Mouse (Mus musculus) gastrocnemius, adult 2 months (tissue): Measurements from ENCODE around the gene Tchp. TPM values are rescaled to one million over a fixed set of nuclear protein-coding genes. Genes with fewer than 3 reads are reported as not detected.

Experiments
- DNase-seq: peaks from one replicate; pipeline ENCODE4 v3.0.0; 2022
- H3K27ac ChIP-seq: fragments of 200-600 bp; 2 replicates; pipeline ENCODE4 v1.8.1; 2022; ENCODE audit warnings: mild to moderate bottlenecking
- H3K4me3 ChIP-seq: fragments of 200-600 bp; 2 replicates; pipeline ENCODE4 v1.8.1; 2022; ENCODE audit warnings: mild to moderate bottlenecking, moderate library complexity
- CTCF ChIP-seq: fragments of 200-600 bp; IDR thresholded peaks from 2 replicates; pipeline ENCODE4 v1.8.1; 2022; ENCODE audit warnings: antibody characterized with exemption, mild to moderate bottlenecking, moderate library complexity
- intact Hi-C: fragments of 180-260 bp; cut with DNase I; formaldehyde crosslinking; loops from one replicate; pipeline ENCODE4 v1.15.1; 2025
- microRNA-seq: library from miRNA; unstranded; fragments of <30 nt; microRNA quantifications from one replicate; pipeline ENCODE4 v1.2.0, GENCODE M21; 2021
- total RNA-seq, 2 experiments: library from RNA; stranded (reverse); gene quantifications; 2 replicates each; pipeline ENCODE4 v1.2.3; 2021

Tchp gene
- total RNA-seq, 2 experiments from 2014 or later: 3.6 to 3.8 TPM

GRCm38 (mm10) chr5:114750325-114750724 lies 42.8 kb downstream of the Tchp start:
- no peak for DNase-seq
- no peak for TF ChIP-seq CTCF
- intact Hi-C loops: no loop called here
- Histone ChIP-seq H3K27ac (no peak overlapping the region), H3K4me3 (no peak overlapping the region)

GRCm38 (mm10) chr5:114752397-114752796 lies 44.8 kb downstream of the Tchp start:
- no peak for TF ChIP-seq CTCF

GRCm38 (mm10) chr5:114753384-114753783 lies 45.8 kb downstream of the Tchp start:
- DNase-seq: no peak
- intact Hi-C loops: no loop called here
- H3K4me3 ChIP-seq: no peak overlapping the region
- H3K27ac ChIP-seq: no peak overlapping the region
- TF ChIP-seq CTCF: no peak

More at GRCm38 (mm10) chr5:114752397-114752796, 44.8 kb downstream of the Tchp start:
- Histone ChIP-seq H3K27ac (no peak overlapping the region), H3K4me3 (no peak overlapping the region)
- intact Hi-C loops: no loop called here
- no peak for DNase-seq

- no peak for TF ChIP-seq CTCF
- no peak for DNase-seq
- no peak overlapping the region for H3K27ac ChIP-seq
- intact Hi-C loops: no loop called here
- H3K4me3 ChIP-seq: no peak overlapping the region
Measured at GRCm38 (mm10) chr5:114759536-114760090, 52.1 kb downstream of the Tchp start.

GRCm38 (mm10) chr5:114761980-114762379 lies 54.4 kb downstream of the Tchp start:
- no peak overlapping the region for H3K4me3 ChIP-seq
- H3K27ac ChIP-seq: no peak overlapping the region
- TF ChIP-seq CTCF: no peak
- DNase-seq: no peak
- intact Hi-C loops: no loop called here

- TF ChIP-seq CTCF: peak; percentile 37
- DNase-seq: no peak
- Histone ChIP-seq H3K27ac (no peak overlapping the region), H3K4me3 (no peak overlapping the region)
- intact Hi-C loops: no loop called here
Measured at GRCm38 (mm10) chr5:114764812-114765735, 57.5 kb downstream of the Tchp start.

- TF ChIP-seq CTCF: no peak
- no peak for DNase-seq
- H3K27ac ChIP-seq: no peak overlapping the region
- no peak overlapping the region for H3K4me3 ChIP-seq
- intact Hi-C loops: no loop called here
Measured at GRCm38 (mm10) chr5:114766686-114767085, 59.1 kb downstream of the Tchp start.

GRCm38 (mm10) chr5:114767185-114767584 lies 59.6 kb downstream of the Tchp start:
- intact Hi-C loops: no loop called here
- no peak for DNase-seq
- Histone ChIP-seq H3K4me3 (no peak overlapping the region), H3K27ac (no peak overlapping the region)
- TF ChIP-seq CTCF: no peak

GRCm38 (mm10) chr5:114769786-114770185 lies 62.2 kb downstream of the Tchp start:
- Histone ChIP-seq H3K27ac (no peak overlapping the region), H3K4me3 (no peak overlapping the region)
- intact Hi-C loops: loop anchor here (5.0 kb wide), 2 partner anchors 32 to 38 kb away; no protein-coding TSS in a partner anchor
- DNase-seq: no peak
- no peak for TF ChIP-seq CTCF

- intact Hi-C loops: loop anchor here (5.0 kb wide), 2 partner anchors 34 to 36 kb away; no protein-coding TSS in a partner anchor
- Histone ChIP-seq H3K4me3 (peak overlapping the region; percentile 99), H3K27ac (peak overlapping the region; percentile 99)
- DNase-seq: no peak
- TF ChIP-seq CTCF: no peak
Measured at GRCm38 (mm10) chr5:114771796-114772195, 64.2 kb downstream of the Tchp start.

Small RNA genes lying within 50 kb of the gene (microRNA-seq; reads per million reads assigned to microRNA genes)
- gene Mir7028: not detected

Other genes starting within 250 kb of the Tchp start
- gene Fam222a, start 139.7 kb upstream of the Tchp start, total RNA-seq: 1 to 10 TPM in 1 of 2 experiments, under 1 TPM in 1; 0.18 to 1.1 TPM
- 1 to 10 TPM; 1.9 to 2.0 TPM for gene Trpv4, start 49.3 kb upstream of the Tchp start, total RNA-seq
- 10 to 100 TPM in 1 of 2 experiments, 1 to 10 TPM in 1; 6.7 to 10.8 TPM for gene Gltp, start 16.8 kb upstream of the Tchp start, total RNA-seq
- gene Ankrd13a, start 66.9 kb downstream of the Tchp start, total RNA-seq: 10 to 100 TPM; 15.4 to 19.6 TPM
- gene Git2, start 67.8 kb downstream of the Tchp start, total RNA-seq: 10 to 100 TPM; 17.3 to 20.1 TPM
- gene 1500011B03Rik, start 115.7 kb downstream of the Tchp start, total RNA-seq: 1 to 10 TPM; 3.9 to 4.6 TPM
- gene 4930519G04Rik, start 145.9 kb downstream of the Tchp start, total RNA-seq: not detected
- gene Gm9936, start 150.9 kb downstream of the Tchp start, total RNA-seq: not detected
- 1 to 10 TPM; 1.1 to 2.0 TPM for gene Oasl2, start 189.2 kb downstream of the Tchp start, total RNA-seq
- under 1 TPM in 1 of 2 experiments, not detected in 1; 0.64 TPM for gene Oasl1, start 215.5 kb downstream of the Tchp start, total RNA-seq
- 10 to 100 TPM; 24.7 to 26.6 TPM for gene 2210016L21Rik, start 234.4 kb downstream of the Tchp start, total RNA-seq